Mouse (Mus musculus) naive thymus-derived CD4-positive, alpha-beta T cell, adult 5 months (primary cell): ENCODE measurements around the gene Ovol3. TPM values are rescaled to one million over a fixed set of nuclear protein-coding genes. Genes with fewer than 3 reads are reported as not detected.

Experiments used
- polyA plus RNA-seq: library from polyadenylated mRNA; unstranded; fragments of 100-300 nt; shearing (Covaris generic); gene quantifications from one replicate; pipeline ENCODE4 v1.2.1, GENCODE M21; 2017

Ovol3 gene
- not detected for polyA plus RNA-seq

GRCm38 (mm10) chr7:30235625-30236024, at the start of gene Ovol3:
Ovol3 (minus strand) TSS chr7:30235725.

DNA sequence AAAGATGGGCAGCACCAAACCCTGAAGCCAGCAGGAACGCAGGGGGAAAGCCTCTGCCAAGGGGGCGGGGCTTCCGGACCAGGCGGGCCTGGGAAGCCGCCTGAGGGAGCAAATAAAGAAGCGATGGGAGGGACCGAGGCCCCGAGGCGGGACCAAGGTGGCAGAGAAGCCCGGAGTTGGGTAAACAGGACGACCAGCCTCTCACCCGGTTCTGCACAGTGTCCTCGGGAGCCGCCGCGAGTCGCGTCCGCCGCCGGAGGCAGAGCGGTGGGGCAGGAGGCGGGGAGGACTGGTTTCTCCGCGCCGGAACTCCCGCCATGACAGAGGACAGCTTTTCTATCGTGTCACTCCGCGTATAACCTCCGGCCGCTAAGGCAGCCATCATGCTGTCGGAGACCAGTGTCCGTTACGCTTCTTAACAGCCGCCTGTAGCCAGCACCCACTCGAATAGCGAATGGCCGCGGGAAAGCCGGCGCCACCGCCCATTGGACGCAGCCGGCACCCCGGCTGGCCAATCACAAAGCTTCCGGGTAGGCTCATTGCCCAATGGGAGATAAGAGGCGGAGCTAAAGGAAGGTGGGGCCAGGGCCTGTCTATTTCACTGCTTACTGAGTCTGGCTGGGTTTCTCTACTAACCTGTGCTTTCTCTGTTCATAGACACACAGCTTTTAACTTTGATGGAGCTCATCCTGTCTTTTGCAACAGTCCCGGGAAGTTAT, 44.6 kb upstream of the Ovol3 start, which contains the start of the genes Thap8 and Wdr62:
Gene Thap8 (plus strand): TSS at position 144 of the 719 bp plus-strand sequence.
Gene Wdr62 (minus strand): TSS at position 469 of the 719 bp plus-strand sequence.

GRCm38 (mm10) chr7:30231669-30232454, 3.7 kb downstream of the Ovol3 start, which contains the start of the genes Polr2i and Tbcb:
Polr2i (plus strand) TSS chr7:30231948.
Tbcb (minus strand) TSS chr7:30232272.

DNA sequence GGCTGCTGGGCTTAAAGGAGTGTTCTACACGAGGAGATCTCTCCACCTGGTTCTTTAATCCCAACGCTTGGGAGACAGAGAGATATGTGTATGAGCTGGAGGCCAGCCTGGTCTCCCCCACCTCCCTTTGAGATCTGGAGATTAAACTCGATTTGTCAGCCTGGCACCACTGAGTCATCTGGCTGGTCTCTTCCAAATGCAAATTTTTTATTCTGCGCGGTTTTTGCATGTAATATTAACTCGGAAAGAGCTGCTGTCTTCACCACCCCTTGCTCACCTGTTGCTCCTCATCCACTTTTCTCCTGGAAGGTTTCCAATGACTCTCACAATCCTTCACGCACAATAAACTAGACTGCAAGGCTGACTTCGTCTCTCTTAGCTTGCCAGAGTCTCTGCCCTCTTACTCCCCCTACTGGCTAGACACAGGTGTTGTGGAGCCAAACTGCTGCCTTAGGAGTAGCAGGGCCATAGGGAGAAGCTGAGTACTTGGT, 37.0 kb downstream of the Ovol3 start, which contains the start of gene Capns1:
Gene Capns1 (minus strand): TSS at position 331 of the 491 bp plus-strand sequence.

GRCm38 (mm10) chr7:30183879-30184289, 51.6 kb downstream of the Ovol3 start, which contains the start of gene Cox7a1:
Cox7a1 (plus strand) TSS chr7:30184144.

Other genes with a start within 250 kb of the Ovol3 start
- gene Zfp14, start 184.3 kb downstream of the Ovol3 start, polyA plus RNA-seq, result 2.0 TPM
- 7.3 TPM for gene Zfp82, start 162.8 kb downstream of the Ovol3 start, polyA plus RNA-seq
- not detected for gene Gm26920, start 145.3 kb downstream of the Ovol3 start, polyA plus RNA-seq
- 7.2 TPM for gene Zfp566, start 145.2 kb downstream of the Ovol3 start, polyA plus RNA-seq
- 54.9 TPM for gene Zfp260, start 140.9 kb downstream of the Ovol3 start, polyA plus RNA-seq
- 9.6 TPM for gene Zfp382, start 113.8 kb downstream of the Ovol3 start, polyA plus RNA-seq
- gene Zfp146, start 66.0 kb downstream of the Ovol3 start, polyA plus RNA-seq, result 49.7 TPM
- not detected for gene Cox7a1, start 51.6 kb downstream of the Ovol3 start, polyA plus RNA-seq
- gene Capns1, start 36.9 kb downstream of the Ovol3 start, polyA plus RNA-seq, result 52.2 TPM
- gene Polr2i, start 3.8 kb downstream of the Ovol3 start, polyA plus RNA-seq, result 27.8 TPM
- gene Tbcb, start 3.5 kb downstream of the Ovol3 start, polyA plus RNA-seq, result 34.7 TPM
- gene Thap8, start 44.4 kb upstream of the Ovol3 start, polyA plus RNA-seq, result 1.0 TPM
- gene Wdr62, start 44.7 kb upstream of the Ovol3 start, polyA plus RNA-seq, result 5.2 TPM
- not detected for gene Clip3, start 56.0 kb upstream of the Ovol3 start, polyA plus RNA-seq
- gene Alkbh6, start 73.0 kb upstream of the Ovol3 start, polyA plus RNA-seq, result 92.8 TPM
- 6.1 TPM for gene Syne4, start 79.1 kb upstream of the Ovol3 start, polyA plus RNA-seq
- not detected for gene E130208F15Rik, start 86.0 kb upstream of the Ovol3 start, polyA plus RNA-seq
- gene Sdhaf1, start 88.2 kb upstream of the Ovol3 start, polyA plus RNA-seq, result 24.2 TPM
- gene Lrfn3, start 127.0 kb upstream of the Ovol3 start, polyA plus RNA-seq, result not detected
- gene Tyrobp, start 178.0 kb upstream of the Ovol3 start, polyA plus RNA-seq, result not detected
- gene Hcst, start 184.1 kb upstream of the Ovol3 start, polyA plus RNA-seq, result 367 TPM
- gene Nfkbid, start 186.0 kb upstream of the Ovol3 start, polyA plus RNA-seq, result 181 TPM
- 3.6 TPM for gene Aplp1, start 209.8 kb upstream of the Ovol3 start, polyA plus RNA-seq
- not detected for gene Kirrel2, start 222.0 kb upstream of the Ovol3 start, polyA plus RNA-seq
- not detected for gene Nphs1, start 222.6 kb upstream of the Ovol3 start, polyA plus RNA-seq